Mouse (Mus musculus) intestine, embryonic 15.5 days (tissue): ENCODE data around the gene Thsd4. TPM values are rescaled to one million over a fixed set of nuclear protein-coding genes. Genes with fewer than 3 reads are reported as not detected.

Experiments
- ATAC-seq: fragments of 200-750 bp; cut with Nextera tagmentation; 2 replicates; pipeline ENCODE4 v1.8.0; 2017; ENCODE audit warnings: moderate TSS enrichment, moderate library complexity
- H3K27ac ChIP-seq: fragments of 300-500 bp; sonication (generic); 2 replicates; pipeline ENCODE4 v1.5.1; 2015; ENCODE audit warnings: mild to moderate bottlenecking, inconsistent platforms
- H3K27me3 ChIP-seq: fragments of 300-500 bp; sonication (generic); replicated peaks from 2 replicates; pipeline ENCODE4 v1.6.1; 2015; ENCODE audit warnings: inconsistent platforms
- H3K36me3 ChIP-seq: fragments of 300-500 bp; sonication (generic); 2 replicates; pipeline ENCODE4 v1.6.1; 2015; ENCODE audit warnings: inconsistent platforms
- H3K4me1 ChIP-seq: fragments of 300-500 bp; sonication (generic); replicated peaks from 2 replicates; pipeline ENCODE4 v1.6.1; 2015; ENCODE audit warnings: inconsistent platforms
- H3K4me2 ChIP-seq: fragments of 300-500 bp; sonication (generic); replicated peaks from 2 replicates; pipeline ENCODE4 v1.6.1; 2015; ENCODE audit warnings: mild to moderate bottlenecking, inconsistent platforms
- H3K4me3 ChIP-seq: fragments of 300-500 bp; sonication (generic); replicated peaks from 2 replicates; pipeline ENCODE4 v1.5.1; 2015; ENCODE audit warnings: inconsistent platforms
- H3K9ac ChIP-seq: fragments of 300-500 bp; sonication (generic); 2 replicates; pipeline ENCODE4 v1.6.1; 2015; ENCODE audit warnings: inconsistent platforms
- H3K9me3 ChIP-seq: fragments of 300-500 bp; sonication (generic); 2 replicates; pipeline ENCODE4 v1.6.1; 2016; ENCODE audit warnings: inconsistent platforms
- WGBS: fragments of 180-500 bp; shearing (Covaris S2); methylation state at CpG from one replicate; pipeline ENCODE4 v1.1.7; 2015; 5-methylcytosine and 5-hydroxymethylcytosine counted together
- polyA plus RNA-seq: library from polyadenylated mRNA; unstranded; fragments of >200 nt; fragmentation: Nextera tagmentation; extraction: Ambion mirVana; gene quantifications from 2 replicates; pipeline ENCODE4 v1.2.1, GENCODE M21; 2015

Gene Thsd4
- polyA plus RNA-seq, 1 experiment from 2014 or later, result 23.2 TPM

DNA sequence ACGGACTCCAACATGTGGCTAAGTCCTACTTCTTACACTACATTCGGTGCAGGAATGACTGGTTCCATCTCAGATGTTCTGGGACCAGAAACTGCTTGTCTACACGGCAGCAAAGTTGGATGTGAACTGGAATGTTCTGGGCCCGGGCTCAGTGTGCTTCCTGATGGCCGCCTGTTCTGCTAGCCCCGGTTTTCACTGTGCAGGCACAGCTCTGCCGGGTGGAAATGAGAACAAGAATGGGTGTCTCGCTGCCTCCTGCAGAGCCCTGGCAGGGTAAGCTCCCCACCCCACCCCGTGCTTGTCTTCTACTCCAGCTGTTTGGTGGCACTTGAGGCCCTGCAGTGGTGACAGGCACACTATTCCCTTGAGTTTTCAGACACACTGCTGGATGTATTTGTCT is 285.7 kb downstream of the Thsd4 start:
- H3K27ac ChIP-seq, result no peak overlapping the region

DNA sequence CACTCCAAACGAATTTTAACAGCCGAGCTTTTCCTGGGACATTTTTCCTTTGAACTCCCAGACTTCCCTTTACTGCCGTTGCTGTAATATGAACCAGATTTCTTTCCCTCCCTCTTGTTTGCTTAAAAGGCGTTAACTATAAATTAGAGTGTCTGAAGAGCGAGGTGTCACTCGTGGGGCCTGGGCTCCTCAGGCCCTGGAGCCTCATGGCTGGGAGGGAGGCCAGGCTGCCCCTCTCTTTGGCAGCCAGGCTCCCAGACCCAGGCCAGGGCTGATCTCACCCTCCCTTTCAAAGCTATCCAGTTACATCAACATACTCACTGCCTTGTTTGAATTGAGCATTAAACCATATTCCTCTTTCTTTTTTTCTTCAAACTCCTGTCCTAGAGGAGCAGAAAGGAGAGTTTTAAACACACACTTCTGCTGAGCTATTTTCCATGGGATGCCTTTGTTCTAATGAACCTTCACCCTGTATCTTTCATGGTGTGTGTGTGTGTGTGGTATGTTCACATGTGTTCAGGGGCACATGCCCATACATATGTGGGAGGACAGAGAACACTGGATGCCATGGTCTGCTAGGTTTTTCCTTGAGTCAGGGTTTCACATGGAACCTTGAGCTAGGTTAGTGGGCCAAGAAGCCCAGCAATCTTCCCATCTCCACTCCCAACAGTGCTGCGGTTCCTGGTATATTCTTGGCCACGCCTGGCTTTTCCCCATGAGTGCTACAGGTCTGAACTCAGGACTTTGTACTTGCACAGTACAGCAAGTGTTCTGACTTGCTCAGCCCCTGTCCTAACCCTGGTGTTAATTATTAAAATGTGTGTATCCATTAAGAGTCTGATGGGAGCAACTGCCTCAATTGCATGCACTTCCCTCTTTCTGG is 287.4 kb downstream of the Thsd4 start:
- Histone ChIP-seq H3K4me1 (peaks cover 7% of the 10 kb centered on the region), H3K27me3 (no peaks in the 10 kb centered on the region), H3K4me3 (no peak overlapping the region), H3K27ac (peak overlapping the region; percentile 74), H3K9ac (no peak overlapping the region), H3K4me2 (no peak overlapping the region), H3K9me3 (no peaks in the 10 kb centered on the region), H3K36me3 (no peaks in the 10 kb centered on the region)
- peak; percentile 97 for ATAC-seq
- WGBS, result 21% methylated on average over 8 of the region's 8 CpGs

More for the DNA sequence above, 285.7 kb downstream of the Thsd4 start:
- Histone ChIP-seq H3K9ac (no peak overlapping the region), H3K9me3 (no peaks in the 10 kb centered on the region), H3K4me2 (no peak overlapping the region), H3K4me1 (peaks cover 6% of the 10 kb centered on the region), H3K4me3 (no peak overlapping the region), H3K36me3 (no peaks in the 10 kb centered on the region), H3K27me3 (no peaks in the 10 kb centered on the region)
- 79% methylated on average over 9 of the region's 9 CpGs for WGBS
- no peak for ATAC-seq

DNA sequence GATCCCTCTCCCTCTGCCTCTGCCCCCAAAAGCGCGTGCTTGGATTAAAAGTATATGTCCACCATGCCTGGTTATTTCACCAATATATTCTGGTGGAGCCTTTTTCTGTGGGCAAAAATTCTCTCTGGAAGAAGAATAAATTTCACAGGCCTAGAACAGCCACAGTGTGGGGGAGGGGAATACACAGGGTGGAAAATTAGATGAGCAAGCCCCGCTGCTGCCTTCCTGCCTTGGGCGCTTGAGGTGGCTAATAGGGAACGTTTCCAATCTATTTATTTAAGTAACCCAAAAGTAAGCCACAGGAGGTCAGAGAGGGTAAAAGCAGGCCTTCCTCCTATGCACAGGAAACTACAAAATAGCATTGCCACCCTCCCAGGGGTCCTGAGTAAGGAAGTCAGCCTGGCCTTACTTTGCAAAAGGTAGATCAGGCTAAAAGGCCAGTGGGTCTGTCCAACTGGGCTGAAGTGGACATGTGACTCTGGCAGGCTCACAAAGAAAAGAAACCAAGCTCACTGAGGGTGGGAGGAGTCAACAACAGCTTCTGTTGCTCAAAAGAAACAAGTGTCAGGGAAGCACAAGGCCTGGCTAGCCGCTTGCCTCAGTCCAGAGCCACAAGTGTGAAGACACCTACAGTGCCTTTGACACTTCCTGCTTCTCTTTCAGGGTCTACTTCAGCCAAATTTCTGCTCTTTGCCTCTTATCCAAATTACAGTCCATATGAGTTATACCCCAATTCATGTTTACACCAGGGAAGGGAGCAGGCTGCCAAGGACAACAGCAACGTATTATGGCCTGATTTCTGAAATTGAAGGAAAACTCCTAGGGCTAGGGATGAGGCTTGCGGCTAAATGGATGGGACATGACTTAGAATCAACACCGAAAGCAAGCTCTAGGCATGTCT is 289.6 kb downstream of the Thsd4 start:
- H3K4me1 ChIP-seq, result peaks cover 7% of the 10 kb centered on the region
- no peaks in the 10 kb centered on the region for H3K27me3 ChIP-seq
- no peak overlapping the region for H3K4me2 ChIP-seq
- no peak for ATAC-seq
- H3K9ac ChIP-seq, result no peak overlapping the region
- no peak overlapping the region for H3K27ac ChIP-seq
- no peak overlapping the region for H3K4me3 ChIP-seq
- H3K9me3 ChIP-seq, result no peaks in the 10 kb centered on the region
- WGBS, result 73% methylated on average over 9 of the region's 9 CpGs
- H3K36me3 ChIP-seq, result no peaks in the 10 kb centered on the region

DNA sequence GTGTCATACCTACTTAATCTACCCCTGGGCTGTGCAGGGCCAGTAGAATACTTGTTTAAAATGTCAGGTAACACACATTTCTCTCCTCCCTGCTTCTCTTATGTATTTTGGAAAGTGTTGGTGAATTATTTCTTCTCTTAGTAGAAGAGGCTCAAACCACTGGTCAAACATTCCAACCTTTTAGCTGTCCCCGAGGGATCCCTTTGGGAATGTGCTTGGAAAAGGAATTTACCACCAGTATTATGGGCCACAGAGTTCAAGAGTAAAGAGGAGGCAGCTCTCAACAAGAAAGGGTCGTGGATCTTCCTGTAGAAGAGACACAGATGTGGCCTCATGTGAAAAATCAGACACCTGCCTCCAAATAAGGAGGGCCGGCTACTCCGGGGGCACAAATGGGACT is 292.4 kb downstream of the Thsd4 start:
- Histone ChIP-seq H3K4me2 (no peak overlapping the region), H3K4me1 (peaks cover 7% of the 10 kb centered on the region), H3K4me3 (no peak overlapping the region), H3K9me3 (no peaks in the 10 kb centered on the region), H3K9ac (no peak overlapping the region), H3K36me3 (no peaks in the 10 kb centered on the region), H3K27ac (no peak overlapping the region), H3K27me3 (no peaks in the 10 kb centered on the region)
- ATAC-seq, result no peak
- WGBS, result 72% methylated on average over 4 of the region's 4 CpGs

DNA sequence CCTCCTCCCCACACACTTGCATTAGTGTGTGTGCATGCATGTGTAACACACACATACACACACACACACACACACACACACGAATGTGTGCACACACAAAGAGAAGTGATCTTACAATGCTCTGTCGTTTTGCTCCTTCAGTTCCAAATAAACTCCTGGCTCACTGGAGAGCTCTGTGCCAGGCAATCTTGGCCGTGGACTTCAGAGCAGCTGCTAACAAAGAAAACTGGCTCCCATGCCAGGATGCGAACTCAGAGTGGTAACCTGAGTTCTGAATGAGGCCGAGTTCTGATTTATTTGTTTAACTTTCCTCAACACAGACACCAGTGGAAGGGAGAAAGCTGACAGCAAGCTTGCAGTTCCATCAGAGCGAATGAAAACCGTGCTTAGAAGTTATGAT is 294.1 kb downstream of the Thsd4 start:
- 73% methylated on average over 7 of the region's 7 CpGs for WGBS
- Histone ChIP-seq H3K4me2 (no peak overlapping the region), H3K27me3 (no peaks in the 10 kb centered on the region), H3K27ac (no peak overlapping the region), H3K36me3 (no peaks in the 10 kb centered on the region), H3K4me3 (no peak overlapping the region), H3K9ac (no peak overlapping the region), H3K4me1 (peaks cover 7% of the 10 kb centered on the region), H3K9me3 (no peaks in the 10 kb centered on the region)
- ATAC-seq, result no peak

DNA sequence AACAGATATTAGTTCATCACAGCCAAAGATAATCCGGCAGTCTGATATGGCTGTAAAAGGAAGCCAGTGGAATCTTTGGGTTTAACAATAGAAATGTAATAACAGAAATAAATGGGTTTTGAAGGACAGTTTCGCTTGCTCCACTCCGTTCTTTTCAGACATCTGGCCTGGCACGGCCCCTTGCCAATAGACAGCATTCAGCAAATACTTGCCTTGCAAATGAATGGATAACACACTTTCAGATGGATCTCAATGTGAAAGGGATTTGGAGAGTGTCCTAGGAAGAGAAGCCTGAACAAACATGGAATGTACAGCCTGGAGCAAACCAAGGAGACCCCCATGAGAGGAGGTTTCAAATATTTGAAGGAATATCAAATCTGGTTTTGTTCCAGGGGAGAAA is 295.2 kb downstream of the Thsd4 start:
- Histone ChIP-seq H3K9me3 (no peaks in the 10 kb centered on the region), H3K9ac (no peak overlapping the region), H3K27me3 (no peaks in the 10 kb centered on the region), H3K36me3 (no peaks in the 10 kb centered on the region), H3K4me1 (0 out of 2 replicates have a peak, but pooled peaks cover 2% of the 10 kb centered on the region), H3K27ac (no peak overlapping the region), H3K4me3 (no peak overlapping the region), H3K4me2 (no peak overlapping the region)
- WGBS, result 86% methylated on average over 4 of the region's 4 CpGs
- ATAC-seq, result no peak

DNA sequence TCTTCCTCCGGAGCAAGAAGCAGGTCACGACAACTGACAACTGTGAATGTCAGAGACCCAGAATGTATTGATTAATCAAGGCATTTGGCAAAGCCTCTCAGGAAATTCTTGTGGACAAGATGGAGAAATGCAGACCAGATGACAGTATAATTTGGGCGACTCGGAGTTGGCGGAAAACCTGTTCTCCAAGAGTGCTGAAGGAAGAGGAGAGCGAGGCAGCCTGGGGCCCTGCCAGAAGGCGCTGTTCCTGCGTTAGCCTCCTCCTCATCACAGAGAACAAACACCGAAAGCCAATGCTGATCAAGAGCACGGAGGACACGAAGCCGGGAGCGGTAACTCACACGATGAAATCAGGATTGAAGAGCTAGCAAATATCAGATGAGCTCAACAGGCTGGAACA is 295.7 kb downstream of the Thsd4 start:
- Histone ChIP-seq H3K27me3 (no peaks in the 10 kb centered on the region), H3K4me1 (0 out of 2 replicates have a peak, but pooled peaks cover 1% of the 10 kb centered on the region), H3K4me2 (no peak overlapping the region), H3K4me3 (no peak overlapping the region), H3K9ac (no peak overlapping the region), H3K9me3 (no peaks in the 10 kb centered on the region), H3K27ac (no peak overlapping the region), H3K36me3 (no peaks in the 10 kb centered on the region)
- WGBS, result 86% methylated on average over 14 of the region's 14 CpGs
- ATAC-seq, result no peak

DNA sequence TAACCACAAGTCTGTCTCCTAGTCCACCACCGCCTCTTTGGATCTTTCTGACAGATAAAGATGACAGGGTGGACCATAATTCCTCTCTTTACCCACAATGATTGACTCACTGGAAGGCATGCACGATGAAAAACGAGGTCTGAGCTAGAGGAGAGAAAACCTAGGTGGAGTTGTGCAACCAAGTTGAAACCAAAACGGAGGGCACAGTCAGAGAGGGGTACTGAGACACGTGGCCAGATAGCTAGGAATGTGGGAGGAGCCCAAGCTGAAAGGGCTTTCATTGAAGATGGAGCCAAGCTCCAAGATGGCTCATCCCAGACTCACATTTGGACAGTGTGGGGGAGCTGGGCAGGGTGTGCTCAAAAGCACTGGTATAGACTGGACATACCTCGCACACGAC is 296.4 kb downstream of the Thsd4 start:
- H3K36me3 ChIP-seq, result no peaks in the 10 kb centered on the region
- WGBS, result 72% methylated on average over 7 of the region's 7 CpGs
- ATAC-seq, result no peak

DNA sequence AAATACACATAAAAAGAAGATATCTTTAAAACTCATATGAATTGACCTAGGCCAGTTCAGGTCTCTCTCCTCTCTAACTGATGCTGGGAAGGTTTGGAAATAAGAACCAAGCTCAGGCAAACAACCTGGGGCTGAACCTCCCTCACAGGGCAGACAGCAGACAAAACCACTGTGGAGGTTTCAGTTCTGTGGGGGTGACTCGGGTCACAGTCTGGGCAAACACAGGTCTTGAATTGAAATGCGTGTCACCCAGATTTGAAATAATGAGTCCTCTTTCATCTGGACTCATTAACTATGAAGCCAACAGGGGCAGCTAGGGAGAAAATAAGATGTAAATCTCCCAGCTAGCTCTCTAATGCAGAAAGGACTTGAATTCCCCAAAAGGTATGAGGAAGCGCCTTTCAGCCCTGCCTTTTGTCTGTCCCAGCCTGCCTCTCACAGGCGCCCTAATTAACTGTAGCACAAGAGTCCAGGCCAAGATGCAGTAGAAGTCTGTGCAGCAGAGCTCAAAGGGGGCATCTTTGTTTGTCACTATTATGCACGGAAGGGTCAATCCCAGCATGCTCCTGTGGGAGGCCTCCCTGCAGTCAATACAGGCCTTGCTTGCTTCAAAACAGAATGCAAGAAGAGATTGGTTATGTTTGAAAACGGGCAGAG is 297.7 kb downstream of the Thsd4 start:
- no peaks in the 10 kb centered on the region for H3K9me3 ChIP-seq
- H3K4me1 ChIP-seq, result no peaks in the 10 kb centered on the region
- no peak overlapping the region for H3K9ac ChIP-seq
- H3K36me3 ChIP-seq, result no peaks in the 10 kb centered on the region
- 53% methylated on average over 6 of the region's 6 CpGs for WGBS
- H3K4me3 ChIP-seq, result no peak overlapping the region
- H3K4me2 ChIP-seq, result no peak overlapping the region
- no peaks in the 10 kb centered on the region for H3K27me3 ChIP-seq
- H3K27ac ChIP-seq, result no peak overlapping the region
- ATAC-seq, result no peak

More for the DNA sequence above, 296.4 kb downstream of the Thsd4 start:
- no peaks in the 10 kb centered on the region for H3K9me3 ChIP-seq
- no peaks in the 10 kb centered on the region for H3K27me3 ChIP-seq
- no peaks in the 10 kb centered on the region for H3K4me1 ChIP-seq
- no peak overlapping the region for H3K4me2 ChIP-seq
- H3K4me3 ChIP-seq, result no peak overlapping the region
- H3K9ac ChIP-seq, result no peak overlapping the region
- H3K27ac ChIP-seq, result no peak overlapping the region

DNA sequence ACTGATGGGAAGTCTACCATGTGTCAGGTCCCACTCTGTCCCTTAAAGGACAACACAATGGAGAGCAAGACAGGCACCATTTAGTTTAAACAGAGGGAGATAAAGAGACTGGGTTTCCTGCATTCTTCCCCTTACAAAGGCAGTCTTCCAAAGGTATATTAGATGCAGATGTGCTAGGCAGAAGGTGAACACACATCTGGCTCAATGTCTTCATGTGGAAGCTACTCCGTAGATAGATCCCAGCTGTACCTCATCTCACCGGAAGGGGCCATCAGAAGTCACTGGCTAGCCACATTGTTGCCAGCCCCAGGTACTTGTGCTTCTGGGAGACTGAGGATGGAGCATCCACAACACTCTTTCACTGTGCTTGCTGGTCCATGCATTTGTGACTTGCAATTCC is 301.4 kb downstream of the Thsd4 start:
- Histone ChIP-seq H3K4me3 (no peak overlapping the region), H3K27me3 (no peaks in the 10 kb centered on the region), H3K36me3 (no peaks in the 10 kb centered on the region), H3K4me2 (no peak overlapping the region), H3K9me3 (no peaks in the 10 kb centered on the region), H3K27ac (no peak overlapping the region), H3K9ac (no peak overlapping the region), H3K4me1 (no peaks in the 10 kb centered on the region)
- WGBS, result 93% methylated on average over 2 of the region's 2 CpGs
- no peak for ATAC-seq

DNA sequence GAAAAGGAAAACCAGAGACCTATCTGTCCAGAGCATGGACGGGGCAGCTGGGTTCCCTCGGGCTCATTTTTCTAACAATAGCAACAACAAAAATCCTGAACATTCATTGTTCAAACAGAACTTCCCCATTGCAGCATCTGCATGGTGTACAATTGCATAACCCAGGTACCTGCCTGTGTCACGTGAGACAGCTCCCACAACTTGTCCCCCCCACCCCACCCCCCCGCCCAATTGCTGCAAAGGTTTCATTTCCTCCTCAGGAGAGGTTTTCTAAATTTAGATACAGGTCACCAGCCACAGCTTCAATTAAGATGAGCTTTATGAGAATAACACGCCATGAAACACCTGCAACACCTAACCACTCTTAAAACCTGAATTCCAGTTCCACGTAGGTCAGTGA is 303.4 kb downstream of the Thsd4 start:
- Histone ChIP-seq H3K36me3 (no peaks in the 10 kb centered on the region), H3K4me3 (no peak overlapping the region), H3K9me3 (no peaks in the 10 kb centered on the region), H3K9ac (no peak overlapping the region), H3K27me3 (no peaks in the 10 kb centered on the region), H3K27ac (no peak overlapping the region), H3K4me1 (no peaks in the 10 kb centered on the region), H3K4me2 (no peak overlapping the region)
- ATAC-seq, result no peak
- 69% methylated on average over 6 of the region's 6 CpGs for WGBS

DNA sequence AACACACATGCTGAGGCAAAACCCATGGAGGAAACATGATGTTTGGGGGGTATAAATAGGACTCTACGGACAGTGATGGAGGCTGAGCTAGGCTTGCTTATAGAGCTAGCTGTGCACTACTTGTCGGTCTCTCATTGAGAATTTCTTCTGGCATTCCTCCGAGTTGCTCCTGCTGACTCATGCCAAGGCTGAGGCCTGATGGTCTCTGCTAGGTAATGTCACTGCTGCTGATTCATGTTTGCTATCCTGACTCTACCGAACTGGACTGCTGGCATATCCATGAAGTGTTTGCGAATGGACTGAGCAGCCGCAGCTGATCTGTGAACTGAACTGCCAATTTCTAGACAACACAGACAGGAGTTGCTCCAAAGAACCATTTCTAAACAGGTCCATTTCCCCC is 305.8 kb downstream of the Thsd4 start:
- no peak for ATAC-seq
- 84% methylated on average over 6 of the region's 6 CpGs for WGBS
- no peak overlapping the region for H3K27ac ChIP-seq
- H3K36me3 ChIP-seq, result no peaks in the 10 kb centered on the region
- no peak overlapping the region for H3K4me3 ChIP-seq
- H3K4me2 ChIP-seq, result no peak overlapping the region
- no peak overlapping the region for H3K9ac ChIP-seq
- H3K4me1 ChIP-seq, result no peaks in the 10 kb centered on the region
- H3K27me3 ChIP-seq, result no peaks in the 10 kb centered on the region
- H3K9me3 ChIP-seq, result no peaks in the 10 kb centered on the region
